Comparison of ENCODE assay signal across 8 mouse cellular contexts in the genomic region with DNA sequence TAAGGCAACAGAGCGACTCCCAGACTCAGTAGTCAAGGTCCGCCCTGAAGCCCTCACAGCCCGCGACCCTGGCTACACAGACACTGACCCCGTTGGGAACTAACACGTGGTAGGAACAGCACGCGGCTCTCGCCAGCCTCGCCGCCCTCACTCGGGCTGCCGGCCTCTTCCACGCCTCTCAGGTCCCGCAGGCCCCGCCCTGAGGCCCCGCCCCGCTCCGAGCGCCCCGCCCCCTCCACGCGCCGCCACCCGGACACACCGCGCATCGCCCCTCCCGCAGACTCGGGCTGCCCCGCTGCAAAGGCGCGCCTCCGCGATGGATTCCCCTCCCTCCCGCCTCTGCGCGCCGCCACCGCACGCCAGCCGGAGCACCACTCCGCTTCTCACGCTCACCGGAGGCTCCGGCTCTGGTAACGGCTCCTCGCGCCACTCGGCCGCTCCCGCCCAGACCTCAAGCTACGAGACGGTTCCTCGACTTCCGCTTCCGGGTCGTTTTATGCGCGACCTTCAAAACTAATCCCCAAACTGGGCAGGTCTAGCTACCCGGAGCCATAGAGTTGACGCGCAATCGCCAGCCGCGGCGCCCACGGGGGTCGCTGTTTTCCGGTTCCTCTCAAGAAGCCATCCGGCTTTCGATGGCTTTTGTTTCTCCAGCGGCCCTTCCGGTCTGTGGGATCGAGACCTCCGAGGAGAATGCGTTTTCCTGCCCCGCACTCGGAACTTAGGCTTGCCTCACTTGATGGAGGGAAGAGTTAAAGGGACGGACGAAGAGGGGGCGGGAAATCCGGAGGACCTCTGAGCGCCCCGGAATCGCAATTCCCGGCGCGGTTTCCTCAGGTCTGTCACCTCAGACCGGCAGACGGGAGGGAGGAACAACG. TPM values are rescaled to one million over a fixed set of nuclear protein-coding genes. Genes with fewer than 3 reads are reported as not detected.
DNase-seq lines count a peak whose midpoint lies in the region; ATAC-seq lines count a peak whose summit lies in the region.

Eif1ad (plus strand) TSS at position 567 of the 878 bp plus-strand sequence.

- WGBS in hindbrain, embryonic 14.5 days = under 1% methylated on average over 83 of the region's 92 CpGs

- peaks cover 41% of the 10 kb centered on the region for H3K36me3 ChIP-seq in hindbrain, embryonic 14.5 days (replicated peaks; ENCODE audit: control insufficient read depth, insufficient read depth)

- peak within 1 kb of the TSS; percentile 96 for H3K4me2 ChIP-seq in hindbrain, embryonic 14.5 days (replicated peaks)

- peak within 1 kb of the TSS; percentile 97 for H3K4me3 ChIP-seq in hindbrain, embryonic 14.5 days (replicated peaks; ENCODE audit: low read length)

- no peaks in the 10 kb centered on the region for H3K9me3 ChIP-seq in hindbrain, embryonic 14.5 days (ENCODE audit: control insufficient read depth, low read length)

- peak within 1 kb of the TSS; percentile 86 for H3K9ac ChIP-seq in hindbrain, embryonic 14.5 days

- H3K27me3 ChIP-seq in hindbrain, embryonic 14.5 days (ENCODE audit: control insufficient read depth, insufficient read depth, low read length) = no peaks in the 10 kb centered on the region

- peak; percentile 99 for DNase-seq in R1 (ENCODE audit: low read depth, low spot score)
- peak; percentile 96 to 99 for DNase-seq in cerebellum, postnatal 25 days
- peak; percentile 94 to 95 for DNase-seq in frontal cortex, postnatal 25 days (ENCODE audit: low spot score in 2 of 2)
- peak; percentile 97 for DNase-seq in hindbrain, embryonic 14.5 days (ENCODE audit: low spot score)
- DNase-seq in layer of hippocampus, postnatal 36 days = peak; percentile 95 to 97
- peak; percentile 97 for DNase-seq in lung, postnatal 36 days
- peak; percentile 99 for DNase-seq in retina, postnatal 1 day
- DNase-seq in urinary bladder, adult 18-20 months (ENCODE audit: low spot score in 2 of 2) = peak; percentile 88 to 96

- ATAC-seq in hindbrain, embryonic 14.5 days (ENCODE audit: low FRiP score) = peak; percentile 93

- peak within 1 kb of the TSS; percentile 94 for H3K27ac ChIP-seq in hindbrain, embryonic 14.5 days

- peaks cover 17% of the 10 kb centered on the region for H3K4me1 ChIP-seq in hindbrain, embryonic 14.5 days (replicated peaks; ENCODE audit: control insufficient read depth, insufficient read depth, low read length)

RNA-seq across cellular contexts. Expression of gene Eif1ad, which starts in this region (rescaled TPM):
- polyA plus RNA-seq in hindbrain, embryonic 14.5 days (2014; fragmentation: Nextera tagmentation; extraction: Ambion mirVana) = 35.0 and 37.2 TPM in 2 replicates
- 10 to 100 TPM; 20.6 to 21.3 TPM for total RNA-seq in layer of hippocampus, postnatal 36 days (2021)

Comparison
In these comparisons a context has a peak if more than half of its experiments do, and no peak if none do; other contexts are left out.
1. Peak in every context shown above with its lines: DNase-seq, ATAC-seq, H3K4me3 ChIP-seq and H3K27ac ChIP-seq.